Mouse (Mus musculus): ENCODE measurements at regions not wholly inside any gene's neighbourhood (a gene's known extent, or its start where the extent isn't known, plus 50 kb on each side); places are given as distances from the start of the nearest gene placed in this dataset.
"Not testable (repeated sequence)": the region's sequence is repeated elsewhere in the genome, so short reads cannot be mapped to it uniquely, and the experiment has no call there.

GRCm38 (mm10) chr11:121894801-121895200, 64.8 kb downstream of the Ptchd3 start:
- DNase-seq (ENCODE audit: inconsistent ontology term), result no peak

DNA sequence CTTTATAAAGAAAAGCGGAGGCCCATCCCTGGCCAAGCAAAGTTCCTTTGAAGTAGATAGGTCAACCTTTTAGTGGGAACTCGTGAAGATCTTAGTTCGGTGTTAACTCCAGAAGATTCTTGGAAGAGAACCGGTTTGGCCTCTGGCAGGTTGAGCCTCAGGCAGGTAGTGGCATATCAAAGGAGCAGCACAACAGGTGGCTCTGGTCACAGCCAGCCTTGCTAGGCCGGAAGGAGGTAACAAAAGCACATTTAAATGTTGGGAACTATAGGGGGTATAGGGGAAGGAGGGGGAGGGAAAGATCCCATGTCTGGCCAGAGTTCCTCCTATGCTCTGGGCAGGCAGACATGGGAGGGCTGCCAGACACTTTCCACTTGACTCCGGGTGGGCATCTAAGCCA, 74.3 kb downstream of the Ptchd3 start:
- not testable (repeated sequence) for DNase-seq (ENCODE audit: inconsistent ontology term)

- DNase-seq (ENCODE audit: inconsistent ontology term), result not testable (repeated sequence)
Observed at GRCm38 (mm10) chr11:121924631-121925030, 94.6 kb downstream of the Ptchd3 start.

GRCm38 (mm10) chr11:121925043-121925442, 95.0 kb downstream of the Ptchd3 start:
- not testable (repeated sequence) for DNase-seq (ENCODE audit: inconsistent ontology term)

GRCm38 (mm10) chr11:121951726-121952125, 121.7 kb downstream of the Ptchd3 start:
- peak; percentile 26 for DNase-seq (ENCODE audit: inconsistent ontology term)

GRCm38 (mm10) chr11:121956367-121957235, 126.6 kb downstream of the Ptchd3 start:
- not testable (repeated sequence) for DNase-seq (ENCODE audit: inconsistent ontology term)

- DNase-seq (ENCODE audit: inconsistent ontology term), result not testable (repeated sequence)
Observed at GRCm38 (mm10) chr11:121958735-121959134, 128.7 kb downstream of the Ptchd3 start.

DNA sequence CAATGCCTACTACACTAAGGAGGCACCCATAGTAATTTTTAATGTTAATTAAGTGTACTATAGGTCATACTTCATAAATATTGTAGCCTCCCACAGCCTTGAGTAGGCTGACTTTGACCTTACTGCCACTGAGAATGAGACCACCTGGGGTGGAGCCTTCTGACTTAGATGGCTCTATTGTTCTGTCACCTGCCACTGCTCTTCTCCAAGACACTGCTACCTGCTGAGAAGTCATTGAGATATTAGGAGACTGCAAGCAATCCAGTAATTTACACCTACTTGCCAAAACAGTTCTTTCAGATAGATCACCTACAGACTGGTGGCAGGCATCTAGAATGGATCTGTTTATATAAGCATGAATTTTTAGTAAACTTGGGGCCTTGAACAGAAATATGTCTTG, 134.1 kb downstream of the Ptchd3 start:
- DNase-seq (ENCODE audit: inconsistent ontology term), result not testable (repeated sequence)

- DNase-seq (ENCODE audit: inconsistent ontology term), result not testable (repeated sequence)
Observed at GRCm38 (mm10) chr11:121965911-121966310, 135.9 kb downstream of the Ptchd3 start.

Measured in Muller cell, postnatal 12 days (primary cell).